Mouse (Mus musculus) bone marrow macrophage, adult 2 months (primary cell): ENCODE data around the gene Mcoln2.

Experiments
- CTCF ChIP-seq: IDR thresholded peaks from 2 replicates; pipeline ENCODE4 v1.5.1; 2012; ENCODE audit warnings: low read depth, mild to moderate bottlenecking, low read length, moderate library complexity
- POLR2A ChIP-seq: IDR thresholded peaks from 2 replicates; pipeline ENCODE4 v1.6.1; 2012; ENCODE audit warnings: mild to moderate bottlenecking, low read depth, low read length, borderline replicate concordance

DNA sequence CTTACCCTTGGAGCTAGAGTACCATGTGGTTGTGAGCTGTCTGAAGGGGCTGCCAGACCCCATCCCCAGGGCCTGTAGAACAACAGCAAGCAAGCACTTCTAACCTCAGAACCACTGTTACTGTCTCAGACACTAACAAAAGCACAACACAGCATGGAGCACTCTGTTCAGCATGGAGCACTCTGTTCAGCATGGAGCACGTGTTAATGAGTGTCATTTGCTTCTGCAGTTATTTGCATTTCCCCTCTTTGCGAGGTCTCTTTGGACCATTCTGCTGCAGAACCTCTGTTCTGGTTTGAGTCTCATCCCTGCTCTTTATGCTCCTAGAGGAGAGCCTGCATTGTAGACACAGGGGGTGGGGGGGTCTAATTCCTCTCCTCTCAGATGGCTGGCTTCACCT is 3.3 kb downstream of the Mcoln2 start:
- TF ChIP-seq CTCF (no peak), POLR2A (no peak)
